16 mouse cellular contexts compared by ENCODE assay signal in genomic region chr9:97775770-97776169, GRCm38 (mm10).
"Had no signal": no experiment of that assay in that cellular context is flagged by ENCODE, and none has a peak within 500 bp of the region (broad histone marks: within the 10 kb centered on the region; RNA-seq: fewer than 3 reads in every experiment).

No protein-coding gene starts in this region.

- H3K36me3 ChIP-seq: midbrain, embryonic 12.5 days; neural tube, embryonic 13.5 days; neural tube, embryonic 15.5 days; stomach, embryonic 15.5 days had no signal

- DNase-seq: lung, adult 18-20 months; lung, embryonic 14.5 days; lung, postnatal 10 days; lung, postnatal 4 days; midbrain, embryonic 14.5 days; right cerebral cortex, postnatal 14 days; thymus, adult 2 months; thymus, postnatal 25 days; thymus, postnatal 4 days had no signal

- ATAC-seq: midbrain, embryonic 16.5 days had no signal

- H3K4me3 ChIP-seq: midbrain, embryonic 12.5 days; myocyte; neural tube, embryonic 13.5 days; neural tube, embryonic 15.5 days; stomach, embryonic 15.5 days had no signal

- H3K4me1 ChIP-seq: midbrain, embryonic 12.5 days; neural tube, embryonic 15.5 days; stomach, embryonic 15.5 days had no signal

- H3K9ac ChIP-seq: lung, embryonic 14.5 days; midbrain, embryonic 12.5 days; neural tube, embryonic 13.5 days; neural tube, embryonic 15.5 days; stomach, embryonic 15.5 days had no signal

- H3K9me3 ChIP-seq: midbrain, embryonic 12.5 days; neural tube, embryonic 13.5 days; neural tube, embryonic 15.5 days; stomach, embryonic 15.5 days had no signal

- H3K27me3 ChIP-seq: midbrain, embryonic 12.5 days; neural tube, embryonic 13.5 days; neural tube, embryonic 15.5 days; stomach, embryonic 15.5 days had no signal

- H3K27ac ChIP-seq: midbrain, embryonic 12.5 days; neural tube, embryonic 13.5 days; neural tube, embryonic 15.5 days; stomach, embryonic 15.5 days; stomach, postnatal 0 days had no signal

- H3K4me2 ChIP-seq: lung, embryonic 14.5 days; midbrain, embryonic 12.5 days; neural tube, embryonic 13.5 days; neural tube, embryonic 15.5 days; stomach, embryonic 15.5 days had no signal
